Mouse (Mus musculus) midbrain, postnatal 0 days (tissue): ENCODE data around the gene Ap2a2. TPM values are rescaled to one million over a fixed set of nuclear protein-coding genes. Genes with fewer than 3 reads are reported as not detected.

Experiments used
- ATAC-seq: fragments of 200-750 bp; cut with Nextera tagmentation; 2 replicates; pipeline ENCODE4 v1.8.0; 2017; ENCODE audit warnings: moderate number of reproducible peaks, mild to moderate bottlenecking, moderate TSS enrichment, moderate library complexity; ENCODE audit not compliant: low FRiP score
- DNase-seq: peaks from one replicate; pipeline ENCODE4 v3.0.0-alpha.2; 2015; ENCODE audit warnings: low spot score
- H3K27ac ChIP-seq: fragments of 300-500 bp; sonication (generic); 2 replicates; pipeline ENCODE4 v1.5.1; 2014; ENCODE audit warnings: low read depth, mild to moderate bottlenecking, low read length, mixed read lengths
- H3K27me3 ChIP-seq: fragments of 300-500 bp; sonication (generic); 2 replicates; pipeline ENCODE4 v1.6.1; 2014; ENCODE audit warnings: low read length, control low read depth, mixed read lengths; ENCODE audit not compliant: insufficient read depth
- H3K36me3 ChIP-seq: fragments of 300-500 bp; sonication (generic); 2 replicates; pipeline ENCODE4 v1.6.1; 2014; ENCODE audit warnings: low read length, control low read depth, mixed read lengths; ENCODE audit not compliant: insufficient read depth
- H3K4me1 ChIP-seq: fragments of 300-500 bp; sonication (generic); 2 replicates; pipeline ENCODE4 v1.6.1; 2014; ENCODE audit warnings: mild to moderate bottlenecking, control low read depth, antibody characterized with exemption, low read length, mixed read lengths; ENCODE audit not compliant: insufficient read depth
- H3K4me2 ChIP-seq: fragments of 300-500 bp; sonication (generic); 2 replicates; pipeline ENCODE4 v1.6.1; 2014; ENCODE audit warnings: low read depth, mild to moderate bottlenecking, low read length, mixed read lengths; ENCODE audit not compliant: poor library complexity, severe bottlenecking
- H3K4me3 ChIP-seq: fragments of 300-500 bp; sonication (generic); 2 replicates; pipeline ENCODE4 v1.5.1; 2014; ENCODE audit warnings: low read depth, mild to moderate bottlenecking, low read length, moderate library complexity
- H3K9ac ChIP-seq: fragments of 300-500 bp; sonication (generic); replicated peaks from 2 replicates; pipeline ENCODE4 v1.6.1; 2014; ENCODE audit warnings: mild to moderate bottlenecking, low read length, moderate library complexity, mixed read lengths; ENCODE audit not compliant: poor library complexity, severe bottlenecking
- H3K9me3 ChIP-seq: fragments of 300-500 bp; sonication (generic); 2 replicates; pipeline ENCODE4 v1.6.1; 2016; ENCODE audit warnings: low read length, control low read depth
- CTCF ChIP-seq: IDR thresholded peaks from 2 replicates; pipeline ENCODE4 v1.5.1; 2016; ENCODE audit warnings: antibody characterized with exemption, mild to moderate bottlenecking
- WGBS: fragments of 180-500 bp; shearing (Covaris S2); extraction: QIAGEN DNeasy Blood & Tissue Kit; methylation state at CpG from one replicate; pipeline ENCODE4 v1.1.7; 2014; 5-methylcytosine and 5-hydroxymethylcytosine counted together
- polyA plus RNA-seq: library from polyadenylated mRNA; unstranded; fragments of >200 nt; fragmentation: Nextera tagmentation; extraction: Ambion mirVana; gene quantifications from 2 replicates; pipeline ENCODE4 v1.2.1, GENCODE M21; 2015
- total RNA-seq: library from RNA; depleted of rRNA; stranded (reverse); fragments of >200 nt; gene quantifications from 2 replicates; pipeline ENCODE4 v1.2.3, GENCODE M21; 2014; rRNA removed

Ap2a2 gene
- total RNA-seq (203 and 220 TPM in 2 replicates), polyA plus RNA-seq (129 TPM in 2 replicates)

DNA sequence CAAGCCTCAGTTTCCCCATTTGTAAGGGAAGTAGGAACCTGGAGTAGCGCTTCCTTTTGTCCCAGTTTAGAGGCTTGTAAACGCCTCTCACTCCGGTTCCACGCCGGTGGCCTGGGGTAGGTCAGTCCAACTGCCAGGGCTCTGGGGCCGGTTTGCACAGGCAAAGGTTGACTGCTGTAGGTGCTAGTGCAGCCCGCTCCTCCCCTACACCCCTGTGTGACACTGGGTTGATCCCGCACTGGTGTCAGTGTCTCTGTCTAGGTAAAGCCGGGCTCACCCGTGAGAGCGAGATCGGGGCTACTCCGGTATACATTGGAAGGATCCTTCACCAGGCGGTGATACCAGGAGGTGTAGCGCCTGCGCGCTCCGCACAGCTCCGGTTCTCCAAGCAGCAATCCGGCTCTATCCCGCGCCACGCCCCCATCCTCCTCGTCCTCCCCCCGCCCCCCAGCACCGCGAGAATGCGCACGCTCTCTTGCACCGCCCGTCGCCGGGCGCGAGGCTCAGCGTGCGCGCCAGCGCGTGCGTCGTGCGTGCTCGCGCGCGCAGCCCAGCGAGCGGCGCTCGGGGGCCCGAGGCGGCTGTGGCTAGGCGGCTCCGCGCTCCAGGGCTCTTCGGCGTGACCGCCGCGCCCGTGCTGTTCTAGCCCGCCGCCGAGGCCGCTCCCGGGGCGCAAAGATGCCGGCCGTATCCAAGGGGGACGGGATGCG, at the start of gene Ap2a2:
Ap2a2 (plus strand) TSS at position 492 of the 710 bp plus-strand sequence.
- DNase-seq: peak; percentile 97
- Histone ChIP-seq H3K27me3 (no peaks in the 10 kb centered on the region), H3K4me1 (peaks cover 10% of the 10 kb centered on the region; the same call in 1 of the 2 replicates), H3K36me3 (no peaks in the 10 kb centered on the region), H3K9ac (peak within 1 kb of the TSS; percentile 91), H3K9me3 (no peaks in the 10 kb centered on the region), H3K27ac (peak within 1 kb of the TSS; percentile 91), H3K4me2 (peak within 1 kb of the TSS; percentile 79), H3K4me3 (peak within 1 kb of the TSS; percentile 86)
- under 1% methylated on average over 63 of the region's 72 CpGs for WGBS
- peak; percentile 95 for ATAC-seq
- TF ChIP-seq CTCF: no peak

- TF ChIP-seq CTCF: no peak
- H3K9ac ChIP-seq: no peak overlapping the region
- no peaks in the 10 kb centered on the region for H3K27me3 ChIP-seq
- no peaks in the 10 kb centered on the region for H3K9me3 ChIP-seq
- H3K4me3 ChIP-seq: no peak overlapping the region
- no peak overlapping the region for H3K27ac ChIP-seq
- ATAC-seq (no peak), DNase-seq (no peak)
- H3K36me3 ChIP-seq: peaks cover 30% of the 10 kb centered on the region
- WGBS: 87% methylated on average over 4 of the region's 4 CpGs
- no peak overlapping the region for H3K4me2 ChIP-seq
- H3K4me1 ChIP-seq: no peaks in the 10 kb centered on the region
Measured at GRCm38 (mm10) chr7:141517638-141518037, 44.3 kb upstream of the Ap2a2 start.

DNA sequence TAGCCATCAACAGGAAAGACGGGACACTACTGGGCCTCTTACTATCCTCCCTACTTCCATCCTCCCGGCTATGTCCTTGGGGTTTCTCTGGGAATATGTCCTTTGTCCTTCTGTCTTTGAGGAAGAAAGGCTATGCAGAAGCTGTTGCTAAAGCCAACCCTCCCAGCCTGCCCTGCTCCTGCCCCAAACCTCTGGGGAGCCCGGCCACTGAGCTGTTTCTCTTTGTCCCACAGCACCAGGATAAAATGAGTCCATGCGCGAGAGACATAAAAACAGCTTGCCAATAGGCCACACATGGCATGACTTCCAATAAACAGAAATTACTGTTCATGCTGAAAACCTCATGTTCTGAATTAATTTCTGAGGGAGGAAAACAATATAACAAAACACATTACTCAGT, 43.7 kb upstream of the Ap2a2 start:
- no peak for ATAC-seq
- H3K27me3 ChIP-seq: no peaks in the 10 kb centered on the region
- no peaks in the 10 kb centered on the region for H3K4me1 ChIP-seq
- no peak for TF ChIP-seq CTCF
- no peak overlapping the region for H3K9ac ChIP-seq
- no peaks in the 10 kb centered on the region for H3K9me3 ChIP-seq
- H3K4me2 ChIP-seq: no peak overlapping the region
- H3K36me3 ChIP-seq: peaks cover 30% of the 10 kb centered on the region
- no peak overlapping the region for H3K27ac ChIP-seq
- DNase-seq: no peak
- 81% methylated on average over 5 of the region's 5 CpGs for WGBS
- H3K4me3 ChIP-seq: no peak overlapping the region

GRCm38 (mm10) chr7:141518926-141519325, 43.0 kb upstream of the Ap2a2 start:
- Histone ChIP-seq H3K36me3 (peaks cover 30% of the 10 kb centered on the region), H3K27me3 (no peaks in the 10 kb centered on the region)

DNA sequence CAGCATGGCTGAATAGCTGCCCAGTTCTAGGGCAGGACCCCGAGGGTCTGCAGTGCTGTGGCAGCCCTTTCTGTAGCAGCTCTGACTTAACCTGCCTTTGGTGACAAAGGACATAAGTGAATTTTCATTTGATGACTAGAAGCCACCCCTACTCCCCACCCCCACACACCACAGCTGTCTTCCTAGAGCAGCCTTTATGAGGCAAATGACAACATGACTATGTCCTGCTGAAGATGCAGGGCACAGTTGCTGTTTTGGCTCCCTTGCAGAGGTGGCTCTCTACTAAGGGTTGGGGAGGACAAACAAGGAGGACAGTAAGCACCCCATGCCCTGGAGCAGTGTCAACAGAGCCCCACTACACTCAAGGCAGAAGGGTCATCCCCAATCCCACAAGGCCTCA, 42.2 kb upstream of the Ap2a2 start:
- TF ChIP-seq CTCF: no peak
- Histone ChIP-seq H3K27ac (no peak overlapping the region), H3K9ac (no peak overlapping the region), H3K27me3 (no peaks in the 10 kb centered on the region), H3K4me2 (no peak overlapping the region), H3K9me3 (no peaks in the 10 kb centered on the region), H3K4me3 (no peak overlapping the region), H3K4me1 (no peaks in the 10 kb centered on the region), H3K36me3 (peaks cover 30% of the 10 kb centered on the region)
- DNase-seq: no peak
- ATAC-seq: no peak
- WGBS: 78% methylated on average over 1 of the region's 1 CpGs

More at GRCm38 (mm10) chr7:141518926-141519325, 43.0 kb upstream of the Ap2a2 start:
- no peaks in the 10 kb centered on the region for H3K4me1 ChIP-seq
- no peak for TF ChIP-seq CTCF
- DNase-seq: no peak
- WGBS: 80% methylated on average over 3 of the region's 3 CpGs
- H3K4me3 ChIP-seq: no peak overlapping the region
- no peaks in the 10 kb centered on the region for H3K9me3 ChIP-seq
- ATAC-seq: no peak
- no peak overlapping the region for H3K4me2 ChIP-seq
- H3K9ac ChIP-seq: no peak overlapping the region
- no peak overlapping the region for H3K27ac ChIP-seq

- Histone ChIP-seq H3K4me1 (no peaks in the 10 kb centered on the region), H3K9ac (no peak overlapping the region), H3K36me3 (peaks cover 32% of the 10 kb centered on the region), H3K4me2 (no peak overlapping the region), H3K27ac (no peak overlapping the region), H3K27me3 (no peaks in the 10 kb centered on the region), H3K9me3 (no peaks in the 10 kb centered on the region), H3K4me3 (no peak overlapping the region)
- 38% methylated on average over 4 of the region's 4 CpGs for WGBS
- no peak for ATAC-seq
- no peak for DNase-seq
- peak; percentile 4; the same call in 1 of the 2 replicates for TF ChIP-seq CTCF
Measured at GRCm38 (mm10) chr7:141523007-141523406, 39.0 kb upstream of the Ap2a2 start.
